Comparison of ENCODE assay signal across 12 mouse cellular contexts in genomic region chr5:140910841-140911240, GRCm38 (mm10).
"Had no signal": no experiment of that assay in that cellular context is flagged by ENCODE, and none has a peak within 500 bp of the region (broad histone marks: within the 10 kb centered on the region; RNA-seq: fewer than 3 reads in every experiment).

No protein-coding gene starts in this region.

- H3K4me3 ChIP-seq: limb, embryonic 13.5 days; midbrain, embryonic 12.5 days; stomach, embryonic 15.5 days had no signal

- H3K9ac ChIP-seq: limb, embryonic 13.5 days; liver, embryonic 14.5 days; midbrain, embryonic 12.5 days; stomach, embryonic 15.5 days had no signal

- H3K4me2 ChIP-seq: limb, embryonic 13.5 days; midbrain, embryonic 12.5 days; stomach, embryonic 15.5 days had no signal

- DNase-seq: kidney, adult 11 months; kidney, adult 9 months; kidney, postnatal 36 days; lung, adult 18-20 months; right cerebral cortex, postnatal 14 days; thymus, adult 2 months; thymus, postnatal 25 days had no signal

- H3K4me1 ChIP-seq: limb, embryonic 13.5 days; midbrain, embryonic 12.5 days; stomach, embryonic 15.5 days had no signal

- H3K9me3 ChIP-seq: midbrain, embryonic 12.5 days; stomach, embryonic 15.5 days had no signal

- H3K27ac ChIP-seq: kidney, postnatal 0 days; limb, embryonic 13.5 days; liver, embryonic 14.5 days; midbrain, embryonic 12.5 days; stomach, embryonic 15.5 days had no signal

- H3K27me3 ChIP-seq: limb, embryonic 13.5 days; midbrain, embryonic 12.5 days; stomach, embryonic 15.5 days had no signal

- H3K36me3 ChIP-seq: limb, embryonic 13.5 days; midbrain, embryonic 12.5 days; stomach, embryonic 15.5 days had no signal
